Mouse (Mus musculus): Measurements from ENCODE around the gene Trub1.
A peak's percentile ranks its signal among the peaks of the same experiment; 100 is the strongest.

Gene Trub1

DNA sequence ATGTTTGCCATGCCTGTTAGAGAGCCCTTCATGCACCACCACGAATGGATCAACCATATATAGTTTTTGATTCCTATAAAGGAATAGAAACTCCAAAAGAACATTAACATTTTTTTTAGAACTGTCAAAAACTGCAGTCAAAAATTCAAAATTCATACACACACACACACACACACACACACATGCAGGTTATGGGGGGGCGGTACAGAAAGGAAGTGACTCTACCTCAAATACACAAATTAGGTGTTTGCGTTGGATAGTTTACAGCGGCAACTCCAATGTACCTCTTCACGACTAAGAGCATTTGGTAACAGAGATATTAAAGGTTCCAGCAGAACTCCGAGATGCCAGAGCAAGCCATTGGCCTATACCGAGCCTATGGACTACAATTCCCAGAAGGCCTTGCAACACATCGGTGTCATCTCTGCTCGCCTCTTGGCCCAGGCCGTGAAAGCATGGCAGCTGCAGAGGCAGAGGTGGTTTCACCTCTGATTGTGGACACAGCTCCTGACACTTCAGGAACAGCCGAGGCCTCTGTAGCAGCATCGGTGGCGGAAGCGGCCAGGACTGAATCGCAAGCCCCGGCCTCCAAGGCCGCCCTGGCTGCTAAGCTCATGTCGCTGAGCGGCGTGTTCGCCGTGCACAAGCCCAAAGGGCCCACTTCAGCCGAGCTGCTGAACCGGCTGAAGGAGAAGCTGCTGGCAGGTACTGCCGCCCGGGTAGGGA is at the start of gene Trub1:
Gene Trub1 (plus strand): TSS at position 421 of the 726 bp plus-strand sequence.
- no peak for DNase-seq (ENCODE audit: low spot score)

DNA sequence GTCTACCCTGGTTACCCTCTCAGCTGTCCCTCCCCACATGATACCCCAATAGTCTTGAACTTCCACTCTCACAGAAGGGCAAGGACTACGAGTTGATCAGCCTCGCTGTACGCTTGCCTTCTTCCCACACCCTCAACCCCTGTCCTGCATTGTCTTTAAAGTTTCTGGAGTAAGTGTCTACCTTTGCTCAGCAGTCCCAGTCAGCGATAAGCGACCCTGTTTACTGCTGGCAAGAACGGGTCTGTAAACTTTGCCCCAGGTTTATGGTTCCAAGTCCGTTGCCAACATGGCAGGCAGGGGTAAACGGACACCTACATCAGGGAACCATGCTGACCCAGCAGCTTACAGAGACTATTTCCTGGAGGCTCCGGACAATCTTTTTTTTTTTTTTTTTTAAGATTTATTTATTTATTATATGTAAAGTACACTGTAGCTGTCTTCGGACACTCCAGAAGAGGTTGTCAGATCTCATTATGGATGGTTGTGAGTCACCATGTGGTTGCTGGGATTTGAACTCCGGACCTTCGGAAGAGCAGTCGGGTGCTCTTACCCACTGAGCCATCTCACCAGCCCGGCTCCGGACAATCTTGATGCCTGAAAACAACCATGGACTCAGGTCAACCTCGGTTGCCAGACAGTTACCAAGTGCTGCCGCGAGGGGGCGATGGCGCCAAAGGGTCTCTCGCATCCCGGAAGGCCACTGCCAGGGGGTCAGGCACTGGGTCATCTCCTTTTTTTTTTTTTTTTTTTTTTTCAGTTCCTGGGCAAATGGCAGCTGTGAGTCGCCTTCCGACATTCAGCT is 48.8 kb upstream of the Trub1 start:
- DNase-seq (ENCODE audit: low spot score), result peak; percentile 57

DNA sequence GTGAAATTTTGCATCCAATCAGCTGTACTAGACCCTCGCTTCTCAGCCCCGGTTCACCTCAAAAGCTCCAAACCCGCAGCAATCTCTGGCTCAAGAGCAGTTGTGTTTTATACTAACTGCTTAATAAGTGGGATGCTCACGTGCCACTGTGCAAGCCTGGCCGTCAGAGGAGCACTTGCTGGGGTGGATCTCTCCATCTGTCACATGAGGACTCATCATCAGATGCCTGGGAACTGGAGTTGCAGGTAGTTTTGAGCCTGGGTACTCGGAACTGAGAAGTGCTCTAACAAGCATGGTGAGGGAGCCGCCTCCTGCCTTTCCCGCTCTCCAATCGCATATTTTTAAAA is 48.2 kb upstream of the Trub1 start:
- DNase-seq (ENCODE audit: low spot score), result no peak

DNA sequence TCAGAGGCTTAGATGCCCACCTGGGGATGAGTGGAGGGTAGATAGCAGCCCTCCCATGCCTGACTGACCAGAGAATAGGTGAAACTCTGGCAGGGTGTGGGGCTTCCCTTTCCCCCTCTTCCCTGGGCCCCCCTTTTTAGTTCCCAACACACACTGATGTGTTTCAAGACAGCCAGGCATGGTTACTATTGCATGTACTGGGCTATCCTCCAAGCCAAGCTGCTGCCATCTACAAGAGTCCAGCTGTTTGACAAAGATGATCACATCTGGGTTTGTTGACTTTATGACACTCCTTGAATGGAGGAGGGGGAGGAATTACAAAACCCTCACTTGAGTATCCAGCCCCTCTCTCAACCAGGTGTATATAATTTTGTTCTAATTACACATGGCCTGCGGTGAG is 44.8 kb upstream of the Trub1 start:
- DNase-seq (ENCODE audit: low spot score), result no peak

DNA sequence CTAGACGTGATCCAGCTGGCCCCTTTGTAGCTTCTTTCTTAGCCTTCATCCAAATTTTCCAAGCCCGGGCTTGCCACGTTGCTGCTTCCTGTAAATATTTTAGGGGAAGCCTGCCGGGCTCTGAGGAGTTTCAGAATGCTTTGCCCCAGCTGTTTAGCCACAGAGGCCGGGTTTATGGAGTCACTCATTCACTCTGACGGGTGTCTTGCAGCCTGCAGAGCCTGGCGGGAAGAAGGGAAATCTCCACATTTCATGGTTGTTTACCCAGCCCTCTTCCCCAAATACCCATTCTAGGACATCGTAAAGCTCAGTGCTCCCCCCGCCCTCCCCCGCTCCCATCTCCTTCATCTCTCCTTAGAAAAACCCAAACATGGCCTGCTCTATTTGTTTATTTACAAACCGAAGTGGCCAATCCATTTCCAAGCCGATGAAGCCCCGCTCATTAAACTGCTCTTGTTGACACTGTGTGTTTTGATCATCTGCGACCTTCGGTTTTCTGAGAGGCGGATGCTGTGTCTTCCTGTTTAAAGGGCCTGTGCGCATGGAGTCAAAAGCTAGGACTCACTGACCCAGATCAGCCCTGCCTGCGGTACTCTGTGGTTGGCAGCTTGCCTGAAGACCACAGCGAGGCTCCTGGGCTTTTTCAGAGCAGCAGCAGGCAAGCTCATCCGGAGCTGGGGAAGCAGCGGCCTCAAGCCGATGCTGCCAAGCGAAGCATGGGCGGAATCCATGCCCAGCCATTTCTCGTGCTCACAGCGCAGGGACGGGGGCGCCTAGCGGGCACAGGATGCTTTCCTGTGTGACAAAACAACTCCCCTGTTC is 41.1 kb upstream of the Trub1 start:
- DNase-seq (ENCODE audit: low spot score), result no peak

DNA sequence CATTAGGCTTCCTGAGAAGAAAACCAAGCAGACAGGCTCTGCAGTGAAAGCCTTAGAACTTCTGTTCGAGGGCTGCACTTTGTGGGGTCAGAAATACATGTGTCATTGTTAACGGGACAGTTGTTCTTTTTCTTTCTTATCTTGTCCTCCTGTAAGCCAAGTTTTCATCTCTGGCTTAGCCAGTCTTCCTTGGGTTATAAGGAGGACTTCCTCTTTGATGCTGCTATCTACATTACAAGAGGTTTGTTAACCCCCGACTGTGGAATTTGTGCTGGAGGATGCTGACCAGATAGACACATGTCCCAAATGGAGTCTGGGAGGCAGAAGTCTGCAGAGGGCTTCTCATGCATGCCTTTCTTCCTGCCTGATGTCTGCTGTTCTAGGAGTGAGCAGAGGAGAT is 39.5 kb upstream of the Trub1 start:
- no peak for DNase-seq (ENCODE audit: low spot score)

DNA sequence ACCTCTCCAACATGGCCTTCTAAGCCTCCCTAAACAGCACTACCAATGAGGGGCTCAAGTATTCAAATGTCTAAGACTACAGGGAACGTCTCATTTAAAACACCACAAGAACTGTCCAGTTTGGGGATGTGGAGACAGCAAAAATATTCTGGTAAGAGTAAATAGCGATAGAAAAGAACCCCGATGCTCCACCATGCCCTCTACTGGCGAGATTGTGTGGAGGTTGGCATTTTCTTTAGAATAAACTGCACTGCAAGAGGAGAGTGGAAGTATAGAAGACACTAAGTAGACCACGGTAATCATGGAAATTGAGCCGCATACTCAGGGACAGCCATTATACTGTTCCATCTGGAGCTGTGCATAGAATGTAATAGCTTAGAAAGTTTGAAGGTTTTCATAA is 38.8 kb upstream of the Trub1 start:
- no peak for DNase-seq (ENCODE audit: low spot score)

DNA sequence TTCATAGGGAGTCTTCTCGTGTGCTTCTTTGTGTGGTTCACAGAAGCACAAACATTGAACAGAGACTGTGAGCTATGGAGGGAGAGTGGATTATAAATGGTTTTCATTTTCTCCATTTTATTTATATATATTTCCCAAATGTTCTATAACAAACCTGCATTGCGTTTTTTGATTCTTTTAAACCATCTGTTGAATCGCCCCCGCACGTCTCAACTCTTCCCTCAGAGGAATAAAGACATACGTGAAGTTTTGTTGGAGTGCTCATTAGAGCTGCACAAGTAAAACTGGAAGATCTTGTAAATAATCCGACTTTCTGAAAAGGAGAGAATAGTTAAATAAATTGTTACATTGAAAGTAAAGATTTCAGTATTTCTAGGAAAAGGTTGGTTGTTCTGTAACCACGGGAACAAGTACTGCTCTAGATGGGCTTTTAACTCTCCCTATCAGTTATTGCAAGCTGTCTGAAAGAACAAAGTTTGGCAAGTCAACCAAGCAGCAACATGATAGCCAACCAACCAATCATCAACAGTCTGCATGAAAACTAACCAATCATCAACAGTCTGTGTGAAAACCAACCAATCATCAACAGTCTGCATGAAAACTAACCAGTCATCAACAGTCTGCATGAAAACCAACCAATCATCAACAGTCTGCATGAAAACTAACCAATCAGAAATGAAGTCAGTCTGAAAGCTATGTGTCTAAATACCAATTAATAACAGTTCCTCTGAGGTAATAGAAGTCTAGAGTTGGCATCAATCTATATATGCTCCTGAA is 37.5 kb upstream of the Trub1 start:
- DNase-seq (ENCODE audit: low spot score), result no peak

DNA sequence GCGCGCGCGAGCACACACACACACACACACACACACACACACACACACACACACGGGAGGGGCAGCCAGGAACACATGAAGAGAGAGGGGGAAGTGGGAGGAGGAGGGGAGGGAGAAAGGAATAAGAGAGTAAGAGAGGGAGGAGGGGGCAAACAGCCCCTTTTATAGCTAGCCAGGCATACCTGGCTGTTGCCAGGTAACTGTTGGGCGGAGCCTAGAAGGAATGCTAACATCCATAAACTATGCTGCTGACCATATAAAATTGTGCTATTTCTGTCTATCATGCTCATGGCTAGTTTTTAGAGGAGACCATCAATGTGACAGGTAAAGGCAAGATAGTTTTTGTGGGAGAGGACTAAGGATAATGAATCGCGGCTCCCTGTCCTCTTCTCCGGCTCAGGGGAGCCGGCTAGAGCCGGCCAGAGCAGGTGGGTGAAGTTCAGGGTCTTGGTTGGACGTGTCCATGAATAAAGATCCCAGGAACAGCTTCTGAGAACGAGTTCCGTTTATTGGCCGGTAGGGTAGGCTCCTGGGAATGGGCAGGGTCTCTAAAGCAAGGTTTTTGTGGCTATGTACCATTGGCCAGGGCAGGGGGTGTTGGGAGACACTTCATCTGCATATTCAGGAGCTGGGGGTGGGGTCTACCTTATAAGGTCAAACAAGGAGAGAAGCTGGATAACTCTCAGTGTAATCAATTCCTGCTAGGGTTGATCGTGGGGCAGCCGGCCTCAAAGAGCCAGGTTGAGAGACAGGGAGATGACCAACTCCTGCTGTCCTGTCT is 34.7 kb upstream of the Trub1 start:
- DNase-seq (ENCODE audit: low spot score), result no peak

DNA sequence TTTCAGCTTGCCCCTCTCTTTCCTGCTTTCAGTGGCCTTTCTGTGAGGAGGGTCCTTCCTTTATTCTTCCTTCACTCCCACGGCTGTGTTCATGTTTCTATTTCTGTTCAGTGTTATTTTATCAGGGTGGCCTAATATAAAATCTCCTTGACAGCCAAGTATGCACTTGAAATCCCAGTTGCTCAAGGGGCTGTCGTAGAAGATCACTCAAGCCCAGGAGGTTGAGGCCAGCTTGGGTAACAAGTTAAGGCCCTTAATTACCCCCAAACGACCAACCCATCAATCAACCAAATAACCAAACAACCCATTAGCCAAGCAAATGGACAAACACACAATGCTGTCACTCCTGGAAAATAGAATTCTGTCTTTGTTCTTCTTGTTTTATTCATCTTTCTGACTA is 29.3 kb upstream of the Trub1 start:
- no peak for DNase-seq (ENCODE audit: low spot score)

DNA sequence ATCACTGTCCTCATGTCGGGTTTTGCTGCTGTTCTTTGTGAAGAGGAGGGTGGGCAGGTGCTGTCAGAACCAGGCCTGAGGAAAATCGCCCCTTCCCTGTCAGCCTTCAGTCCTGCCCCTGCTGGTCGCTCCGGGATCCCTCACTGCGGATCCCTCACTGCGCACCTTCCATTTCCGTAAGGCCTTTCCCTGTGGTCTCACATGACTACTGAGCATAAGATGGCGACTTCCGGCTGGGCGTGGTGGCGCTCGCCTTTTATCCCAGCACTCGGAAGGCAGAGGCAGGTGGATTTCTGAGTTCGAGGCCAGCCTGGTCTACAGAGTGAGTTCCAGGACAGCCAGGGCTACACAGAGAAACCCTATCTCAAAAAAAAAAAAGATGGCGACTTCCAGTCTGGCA is 27.4 kb upstream of the Trub1 start:
- DNase-seq (ENCODE audit: low spot score), result no peak

DNA sequence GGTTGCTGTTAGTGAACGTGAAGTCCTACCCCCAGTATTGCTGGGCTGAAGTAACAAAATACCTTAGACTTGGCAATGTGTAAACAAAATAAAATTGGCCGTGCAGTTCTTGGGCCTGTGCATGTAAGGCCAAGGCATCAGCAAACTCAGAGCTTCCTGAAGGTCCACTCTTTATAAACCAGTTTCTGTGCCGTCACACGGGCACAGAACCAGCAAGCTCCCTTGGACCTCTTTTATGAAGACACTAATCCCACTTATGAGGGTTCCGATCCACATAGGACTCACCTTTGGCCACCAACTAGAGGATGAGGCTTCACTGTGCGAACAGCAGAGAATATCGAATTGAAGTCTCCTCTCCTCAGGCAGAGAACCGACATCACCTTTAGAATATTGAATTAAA is 25.9 kb upstream of the Trub1 start:
- no peak for DNase-seq (ENCODE audit: low spot score)

DNA sequence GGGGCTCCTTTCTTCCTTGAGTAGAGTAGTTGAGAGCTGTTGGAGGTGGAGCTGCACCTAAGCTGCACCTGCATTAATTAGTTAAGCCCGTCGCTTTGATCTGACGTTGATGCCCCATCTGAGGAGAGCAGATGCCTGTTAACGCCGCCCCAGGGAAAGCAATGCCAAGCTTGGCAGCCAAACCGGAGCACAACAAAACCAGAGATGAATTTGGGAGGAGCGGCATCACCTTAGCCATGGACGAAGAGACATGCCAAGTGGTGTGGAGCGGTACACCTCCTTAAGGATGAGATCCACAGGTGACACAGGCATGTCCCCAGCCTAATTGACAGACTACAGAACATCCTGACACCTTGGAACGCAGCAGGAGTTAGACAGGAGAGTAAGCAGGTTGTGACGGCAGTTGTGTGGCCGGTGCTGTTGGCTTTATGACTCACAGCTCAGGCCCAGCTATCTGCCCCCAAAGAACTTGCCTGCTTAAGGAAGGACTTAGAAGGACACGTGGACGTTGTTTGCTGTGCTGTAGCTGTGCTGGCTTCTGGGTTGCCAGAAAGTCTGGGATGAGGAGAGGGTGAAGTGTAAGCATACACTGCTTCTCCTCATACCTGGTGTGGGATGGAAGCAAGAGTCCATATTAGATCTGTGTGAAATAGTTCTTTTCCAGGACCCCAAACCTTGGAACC is 24.8 kb upstream of the Trub1 start:
- DNase-seq (ENCODE audit: low spot score), result no peak

DNA sequence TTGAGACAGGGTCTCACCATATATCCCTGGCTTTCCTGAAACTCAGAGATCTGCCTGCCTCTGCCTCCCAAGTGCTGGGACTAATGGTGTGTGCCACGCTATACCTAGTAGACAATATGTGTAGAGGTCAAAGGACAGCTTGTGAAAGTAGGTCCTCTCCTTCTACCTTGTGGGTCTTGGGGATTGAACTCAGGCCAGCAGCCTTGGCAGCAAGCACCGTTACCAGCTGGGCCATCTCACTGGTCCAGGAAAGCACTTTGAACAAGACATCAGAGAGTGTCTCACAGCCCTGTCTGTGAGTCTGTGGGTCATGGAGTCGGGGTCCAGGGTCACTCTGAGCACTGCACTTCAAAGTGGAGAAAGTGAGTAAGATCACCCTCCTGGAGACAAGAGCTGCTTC is 24.1 kb upstream of the Trub1 start:
- DNase-seq (ENCODE audit: low spot score), result no peak

DNA sequence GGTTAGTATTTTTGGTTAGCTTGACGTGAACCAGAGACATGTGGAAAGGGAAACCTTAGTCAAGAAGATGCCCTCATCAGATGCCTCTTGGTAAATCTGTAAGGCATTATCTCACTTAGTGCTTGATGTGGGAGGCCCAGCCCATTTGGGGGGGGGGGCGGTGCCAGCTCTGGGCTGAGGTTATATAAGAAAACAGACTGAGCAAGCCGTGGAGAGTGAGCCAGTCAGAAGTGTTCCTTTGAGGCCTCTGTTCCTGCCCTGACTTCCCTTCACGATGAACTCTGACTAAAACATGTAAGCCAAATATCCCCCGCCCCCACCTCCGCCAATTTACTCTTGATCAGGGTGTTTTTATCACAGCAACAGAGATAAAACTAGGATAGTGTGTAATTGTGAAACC is 22.8 kb upstream of the Trub1 start:
- no peak for DNase-seq (ENCODE audit: low spot score)

DNA sequence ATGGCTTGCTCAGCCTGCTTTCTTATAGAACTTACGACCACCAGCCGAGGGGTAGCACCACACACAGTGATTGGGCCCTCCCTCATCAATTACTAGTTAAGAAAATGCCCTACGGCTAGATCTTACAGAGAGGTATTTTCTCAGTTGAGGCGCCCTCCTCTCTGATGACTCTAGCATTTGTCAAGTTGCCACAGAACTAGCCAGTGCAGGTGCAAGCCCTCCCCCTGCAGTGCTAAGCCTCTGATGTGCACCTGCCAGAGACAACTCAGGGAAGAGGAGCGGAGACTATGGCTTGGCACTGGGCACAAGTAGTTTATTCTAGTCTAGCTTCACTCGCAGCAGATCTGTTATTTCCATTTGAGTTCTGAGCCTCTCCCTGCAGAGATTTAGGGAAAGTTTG is 21.2 kb upstream of the Trub1 start:
- DNase-seq (ENCODE audit: low spot score), result no peak

DNA sequence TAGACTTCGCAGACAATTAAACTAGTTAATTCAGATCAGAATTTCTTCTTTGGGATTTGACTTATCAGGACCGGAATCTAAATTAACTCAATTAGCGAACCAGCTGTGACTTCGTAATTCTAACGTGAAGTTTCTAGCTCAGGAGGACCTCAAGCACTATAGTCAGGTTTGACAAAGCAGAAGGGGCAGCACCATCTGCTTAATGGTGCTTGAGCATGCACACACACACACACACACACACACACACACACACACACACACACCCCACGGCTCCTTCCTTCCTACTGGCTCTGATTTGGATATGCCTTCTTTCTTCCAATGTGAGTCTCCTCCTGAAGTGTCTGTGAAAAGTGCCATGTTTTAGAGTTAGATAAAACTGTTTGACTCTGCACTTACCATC is 18.7 kb upstream of the Trub1 start:
- no peak for DNase-seq (ENCODE audit: low spot score)

DNA sequence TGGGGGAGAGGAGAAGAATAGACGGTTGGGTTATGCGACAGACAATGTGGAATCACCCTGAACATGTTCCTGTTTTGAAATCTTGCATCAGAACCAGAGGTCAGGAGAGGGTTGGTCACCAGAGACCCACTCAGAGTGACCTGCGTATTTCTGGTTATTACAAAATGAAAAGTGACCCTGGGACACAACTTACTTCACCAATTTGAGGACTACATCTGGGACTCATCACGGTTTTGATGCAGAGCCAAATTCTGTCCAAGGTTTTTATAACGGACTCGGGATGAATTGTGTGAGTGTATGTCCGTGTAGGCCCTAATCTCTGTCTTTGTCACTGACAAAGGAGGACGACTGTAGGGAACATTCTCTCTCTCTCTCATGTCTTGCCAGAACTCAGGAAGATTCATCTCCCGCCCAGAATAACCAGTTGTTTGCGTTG is 16.1 kb upstream of the Trub1 start:
- no peak for DNase-seq (ENCODE audit: low spot score)

DNA sequence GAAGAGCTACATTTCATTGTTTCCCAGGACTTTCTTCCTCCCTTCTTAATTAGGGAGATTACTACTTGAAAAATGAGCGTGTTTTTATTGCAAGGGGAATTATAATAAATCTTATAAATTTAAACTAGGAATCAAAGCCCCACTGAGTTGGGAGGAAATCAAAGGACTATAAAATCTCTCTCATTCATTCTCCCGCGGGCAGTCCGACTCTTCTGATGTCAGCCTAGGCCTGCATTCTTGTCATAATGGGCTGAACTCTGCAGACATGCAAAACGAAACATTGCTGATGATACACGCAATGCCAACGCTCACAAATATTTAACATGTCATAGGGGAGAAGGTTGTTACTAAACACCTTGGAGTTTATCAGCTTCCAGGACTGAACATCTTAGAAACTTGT is 15.7 kb upstream of the Trub1 start:
- DNase-seq (ENCODE audit: low spot score), result no peak

DNA sequence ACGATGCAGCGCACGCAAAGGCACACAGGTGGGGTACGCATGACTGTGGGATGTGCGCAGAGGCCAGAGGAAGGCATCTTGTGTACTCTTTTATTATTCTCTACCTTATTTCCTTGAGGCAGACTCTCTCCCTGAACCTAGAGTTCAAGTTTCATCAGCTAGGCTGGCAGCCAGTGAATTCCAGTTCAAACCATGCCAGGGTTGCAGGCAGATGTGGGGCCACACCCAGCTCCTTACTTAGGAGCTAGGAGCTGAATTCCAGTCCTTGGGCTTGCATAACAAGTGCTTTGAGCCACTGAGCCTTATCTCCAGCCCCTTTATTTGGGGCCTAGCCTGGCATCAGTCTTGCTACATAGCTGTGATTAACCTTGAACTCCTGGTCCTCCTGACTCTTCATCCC is 13.4 kb upstream of the Trub1 start:
- no peak for DNase-seq (ENCODE audit: low spot score)

DNA sequence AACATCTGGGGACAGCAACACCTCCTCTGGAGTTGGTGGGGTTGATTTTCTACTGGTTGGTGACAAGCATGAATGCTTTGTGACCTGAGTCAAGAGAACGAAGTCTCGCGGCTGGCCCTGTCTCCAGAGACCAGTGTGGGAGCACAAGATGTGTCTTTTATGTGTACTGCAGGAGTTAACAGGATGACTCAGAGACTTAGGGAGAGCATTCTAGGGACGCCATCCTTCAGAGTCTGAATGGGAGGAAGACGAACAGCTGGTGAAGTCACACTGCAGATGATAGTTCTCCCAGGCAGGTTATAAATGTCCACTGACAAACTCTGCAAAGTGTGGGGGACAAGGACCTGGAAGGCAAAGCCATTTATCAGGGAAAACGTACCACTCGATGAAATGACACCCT is 11.2 kb upstream of the Trub1 start:
- DNase-seq (ENCODE audit: low spot score), result no peak
